Mouse (Mus musculus) kidney, embryonic 15.5 days (tissue): Measurements from ENCODE around the gene Samsn1. TPM values are rescaled to one million over a fixed set of nuclear protein-coding genes. Genes with fewer than 3 reads are reported as not detected.

ENCODE experiments used
- ATAC-seq: fragments of 200-750 bp; cut with Nextera tagmentation; replicated peaks from 2 replicates; pipeline ENCODE4 v1.8.0; 2017; ENCODE audit warnings: moderate TSS enrichment; ENCODE audit not compliant: low FRiP score
- H3K27ac ChIP-seq: fragments of 300-500 bp; sonication (generic); 2 replicates; pipeline ENCODE4 v1.5.1; 2015; ENCODE audit warnings: mild to moderate bottlenecking, inconsistent platforms
- H3K27me3 ChIP-seq: fragments of 300-500 bp; sonication (generic); 2 replicates; pipeline ENCODE4 v1.6.1; 2015; ENCODE audit warnings: inconsistent platforms
- H3K36me3 ChIP-seq: fragments of 300-500 bp; sonication (generic); 2 replicates; pipeline ENCODE4 v1.6.1; 2015; ENCODE audit warnings: inconsistent platforms
- H3K4me1 ChIP-seq: fragments of 300-500 bp; sonication (generic); 2 replicates; pipeline ENCODE4 v1.6.1; 2015; ENCODE audit warnings: inconsistent platforms
- H3K4me2 ChIP-seq: fragments of 300-500 bp; sonication (generic); 2 replicates; pipeline ENCODE4 v1.6.1; 2015; ENCODE audit warnings: moderate library complexity, mild to moderate bottlenecking, inconsistent platforms
- H3K4me3 ChIP-seq: fragments of 300-500 bp; sonication (generic); replicated peaks from 2 replicates; pipeline ENCODE4 v1.5.1; 2015; ENCODE audit warnings: mild to moderate bottlenecking, inconsistent platforms
- H3K9ac ChIP-seq: fragments of 300-500 bp; sonication (generic); 2 replicates; pipeline ENCODE4 v1.6.1; 2015; ENCODE audit warnings: mild to moderate bottlenecking, inconsistent platforms
- H3K9me3 ChIP-seq: fragments of 300-500 bp; sonication (generic); replicated peaks from 2 replicates; pipeline ENCODE4 v1.6.1; 2016; ENCODE audit warnings: inconsistent platforms
- WGBS: fragments of 180-500 bp; shearing (Covaris S2); methylation state at CpG from one replicate; pipeline ENCODE4 v1.1.7; 2015; ENCODE audit warnings: mixed read lengths; 5-methylcytosine and 5-hydroxymethylcytosine counted together
- polyA plus RNA-seq: library from polyadenylated mRNA; unstranded; fragments of >200 nt; fragmentation: Nextera tagmentation; extraction: Ambion mirVana; gene quantifications from 2 replicates; pipeline ENCODE4 v1.2.1, GENCODE M21; 2015

Samsn1 gene
- polyA plus RNA-seq, 1 experiment from 2014 or later, result 3.5 TPM

GRCm38 (mm10) chr16:75865505-75865904 is 156.6 kb downstream of the Samsn1 start:
- Histone ChIP-seq H3K4me3 (no peak overlapping the region), H3K4me2 (no peak overlapping the region), H3K9ac (no peak overlapping the region), H3K27me3 (no peaks in the 10 kb centered on the region), H3K36me3 (no peaks in the 10 kb centered on the region), H3K27ac (no peak overlapping the region), H3K9me3 (no peaks in the 10 kb centered on the region), H3K4me1 (0 out of 2 replicates have a peak, but pooled peaks cover 3% of the 10 kb centered on the region)
- no peak for ATAC-seq
- WGBS, result 86% methylated on average over 6 of the region's 6 CpGs

DNA sequence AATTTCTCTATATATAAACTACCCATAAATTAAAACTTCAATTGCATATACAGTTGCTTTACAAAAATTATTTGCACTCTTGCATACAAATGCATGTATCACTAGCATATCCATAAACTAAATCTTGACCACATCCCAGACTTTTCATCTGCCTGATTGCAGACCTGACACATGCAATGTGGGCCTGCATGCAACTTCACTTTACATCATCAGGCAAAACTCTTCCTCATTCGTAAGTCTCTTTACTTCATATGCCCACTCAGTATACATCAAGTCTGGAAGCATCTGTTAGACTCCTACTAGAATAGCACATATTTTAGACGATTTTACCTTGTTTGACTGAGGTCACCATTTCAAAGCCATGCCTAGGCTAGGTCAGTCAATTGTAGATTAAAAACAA is 157.4 kb downstream of the Samsn1 start:
- WGBS, result 77% methylated on average over 2 of the region's 2 CpGs
- H3K9me3 ChIP-seq, result no peaks in the 10 kb centered on the region
- H3K4me2 ChIP-seq, result no peak overlapping the region
- no peaks in the 10 kb centered on the region for H3K36me3 ChIP-seq
- no peak overlapping the region for H3K27ac ChIP-seq
- 0 out of 2 replicates have a peak, but pooled peaks cover 3% of the 10 kb centered on the region for H3K4me1 ChIP-seq
- no peaks in the 10 kb centered on the region for H3K27me3 ChIP-seq
- no peak overlapping the region for H3K4me3 ChIP-seq
- ATAC-seq, result no peak
- H3K9ac ChIP-seq, result no peak overlapping the region

DNA sequence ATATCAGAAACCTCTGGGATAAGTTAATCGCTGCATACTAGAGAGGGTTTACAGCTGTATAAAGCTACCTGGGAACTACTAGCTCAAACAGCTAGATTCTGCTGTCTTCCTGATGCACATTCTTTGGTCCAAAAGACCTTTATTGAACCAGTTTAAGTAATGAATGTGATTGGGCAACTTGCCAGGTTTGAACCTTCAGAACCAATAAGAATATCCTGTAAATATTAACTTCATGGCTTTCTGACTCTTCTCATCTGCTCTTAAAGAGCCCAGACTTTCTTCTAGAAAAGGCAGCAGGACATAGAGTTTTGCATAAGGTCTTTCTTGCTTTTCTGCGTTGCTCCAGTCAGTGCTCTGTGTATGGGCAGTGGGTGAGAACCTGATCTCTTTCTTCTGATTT is 165.7 kb downstream of the Samsn1 start:
- 62% methylated on average over 2 of the region's 2 CpGs for WGBS

DNA sequence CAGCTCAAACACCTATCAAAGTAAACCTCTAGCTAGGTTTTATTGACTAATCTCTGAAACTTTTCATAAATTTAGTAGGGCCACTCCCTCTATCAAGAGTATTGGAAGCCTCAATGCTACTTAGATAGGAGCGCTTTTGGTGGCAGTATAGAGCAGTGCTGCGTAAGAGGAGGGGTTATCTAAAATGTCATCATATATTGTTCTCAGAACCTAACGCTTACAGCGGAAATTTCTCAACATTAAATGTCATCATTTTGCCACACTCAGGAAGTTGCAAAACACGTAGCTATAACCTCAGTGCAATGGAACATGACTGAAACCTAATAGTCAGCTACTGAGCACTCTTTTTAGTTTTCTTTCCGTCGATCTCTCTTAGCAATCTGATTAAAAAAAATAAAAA is 166.7 kb downstream of the Samsn1 start:
- H3K36me3 ChIP-seq, result no peaks in the 10 kb centered on the region
- H3K4me3 ChIP-seq, result no peak overlapping the region
- no peaks in the 10 kb centered on the region for H3K27me3 ChIP-seq
- no peak overlapping the region for H3K4me2 ChIP-seq
- H3K27ac ChIP-seq, result no peak overlapping the region
- H3K4me1 ChIP-seq, result no peaks in the 10 kb centered on the region
- 50% methylated on average over 7 of the region's 7 CpGs for WGBS
- H3K9me3 ChIP-seq, result no peaks in the 10 kb centered on the region
- H3K9ac ChIP-seq, result no peak overlapping the region
- 0 out of 2 replicates have a peak, but pooled peaks have one; percentile 29 for ATAC-seq

More for the DNA sequence above, 165.7 kb downstream of the Samsn1 start:
- H3K27me3 ChIP-seq, result no peaks in the 10 kb centered on the region
- H3K4me1 ChIP-seq, result no peaks in the 10 kb centered on the region
- H3K4me3 ChIP-seq, result no peak overlapping the region
- H3K4me2 ChIP-seq, result no peak overlapping the region
- no peaks in the 10 kb centered on the region for H3K36me3 ChIP-seq
- H3K9me3 ChIP-seq, result no peaks in the 10 kb centered on the region
- no peak overlapping the region for H3K9ac ChIP-seq
- ATAC-seq, result no peak
- H3K27ac ChIP-seq, result no peak overlapping the region

DNA sequence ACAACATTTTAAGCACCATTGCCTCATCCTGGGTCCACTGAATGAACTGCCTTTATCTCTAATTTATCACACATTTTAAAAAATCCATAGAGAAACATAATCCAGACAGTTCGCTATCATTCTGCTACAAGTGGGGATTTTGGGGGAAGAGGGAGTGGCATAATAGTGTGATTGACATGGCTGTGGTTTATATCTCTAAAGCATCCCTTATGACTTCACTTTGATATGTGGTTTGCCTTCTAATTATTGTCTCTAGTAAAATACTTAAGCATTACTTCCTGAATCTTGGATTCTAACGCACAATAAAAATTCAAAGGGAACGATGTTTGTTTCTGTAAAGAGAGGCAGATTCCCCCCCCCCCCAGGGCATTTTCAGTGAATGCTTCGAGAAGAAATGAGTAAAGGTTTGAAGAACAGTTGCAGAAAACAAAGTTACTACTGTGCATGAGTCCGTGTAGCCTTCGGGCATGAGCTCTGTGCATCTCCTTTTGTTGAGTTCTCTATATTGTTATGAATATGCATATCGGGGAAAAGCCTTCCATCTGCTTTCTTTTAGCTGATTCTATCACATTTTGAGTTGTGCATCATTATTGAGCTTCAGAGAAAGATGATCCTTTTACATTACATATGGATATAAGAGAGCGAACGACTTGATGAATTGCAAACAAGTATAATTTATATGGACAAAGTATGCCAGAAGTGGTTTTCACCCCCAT is 168.4 kb downstream of the Samsn1 start:
- H3K4me2 ChIP-seq, result no peak overlapping the region
- H3K27ac ChIP-seq, result no peak overlapping the region
- H3K27me3 ChIP-seq, result no peaks in the 10 kb centered on the region
- ATAC-seq, result no peak
- no peaks in the 10 kb centered on the region for H3K36me3 ChIP-seq
- H3K9me3 ChIP-seq, result no peaks in the 10 kb centered on the region
- WGBS, result 89% methylated on average over 9 of the region's 9 CpGs
- no peaks in the 10 kb centered on the region for H3K4me1 ChIP-seq
- no peak overlapping the region for H3K4me3 ChIP-seq
- H3K9ac ChIP-seq, result no peak overlapping the region

- H3K36me3 ChIP-seq, result no peaks in the 10 kb centered on the region
- H3K9ac ChIP-seq, result no peak overlapping the region
- H3K9me3 ChIP-seq, result no peaks in the 10 kb centered on the region
- H3K4me3 ChIP-seq, result no peak overlapping the region
- H3K4me1 ChIP-seq, result no peaks in the 10 kb centered on the region
- no peak overlapping the region for H3K4me2 ChIP-seq
- no peak overlapping the region for H3K27ac ChIP-seq
- H3K27me3 ChIP-seq, result no peaks in the 10 kb centered on the region
- ATAC-seq, result no peak
- WGBS, result 57% methylated on average over 2 of the region's 2 CpGs
These were observed 169.6 kb downstream of the Samsn1 start for GRCm38 (mm10) chr16:75852485-75852884.

- peak overlapping the region; percentile 28; the same call in 1 of the 2 replicates for H3K27ac ChIP-seq
- no peaks in the 10 kb centered on the region for H3K4me1 ChIP-seq
- H3K27me3 ChIP-seq, result no peaks in the 10 kb centered on the region
- no peaks in the 10 kb centered on the region for H3K36me3 ChIP-seq
- ATAC-seq, result peak; percentile 58
- H3K4me3 ChIP-seq, result no peak overlapping the region
- 74% methylated on average over 6 of the region's 6 CpGs for WGBS
- H3K4me2 ChIP-seq, result 0 out of 2 replicates have a peak overlapping the region, but pooled peaks have one; percentile 3
- no peaks in the 10 kb centered on the region for H3K9me3 ChIP-seq
- H3K9ac ChIP-seq, result no peak overlapping the region
These were observed 173.0 kb downstream of the Samsn1 start for GRCm38 (mm10) chr16:75849039-75849438.

DNA sequence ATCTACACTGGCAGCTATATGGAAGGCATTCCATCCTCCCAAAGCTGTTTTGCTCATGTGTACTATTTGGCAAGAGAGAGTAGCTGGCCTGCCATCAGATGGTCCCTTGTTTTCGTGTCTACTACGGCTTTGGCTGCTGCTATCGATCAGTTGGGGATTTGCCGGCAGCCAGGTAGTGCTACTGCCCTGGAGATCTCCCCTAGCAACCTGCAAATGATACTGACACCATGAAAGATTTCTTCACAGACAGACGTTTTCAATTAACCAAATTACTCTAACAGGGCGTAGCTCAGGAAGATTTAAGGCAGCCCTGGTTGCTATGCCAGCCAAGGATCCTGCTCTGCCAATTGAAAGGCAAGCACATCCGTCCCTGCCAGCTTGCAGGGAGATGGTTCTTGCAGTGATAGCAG is 178.4 kb downstream of the Samsn1 start:
- H3K9ac ChIP-seq, result no peak overlapping the region
- no peaks in the 10 kb centered on the region for H3K9me3 ChIP-seq
- no peaks in the 10 kb centered on the region for H3K36me3 ChIP-seq
- WGBS, result 71% methylated on average over 7 of the region's 7 CpGs
- no peaks in the 10 kb centered on the region for H3K27me3 ChIP-seq
- no peak overlapping the region for H3K4me2 ChIP-seq
- H3K4me1 ChIP-seq, result no peaks in the 10 kb centered on the region
- no peak overlapping the region for H3K4me3 ChIP-seq
- no peak overlapping the region for H3K27ac ChIP-seq
- ATAC-seq, result no peak

- Histone ChIP-seq H3K4me2 (no peak overlapping the region), H3K9me3 (no peaks in the 10 kb centered on the region), H3K4me1 (no peaks in the 10 kb centered on the region), H3K4me3 (no peak overlapping the region), H3K36me3 (no peaks in the 10 kb centered on the region), H3K9ac (no peak overlapping the region), H3K27ac (no peak overlapping the region), H3K27me3 (no peaks in the 10 kb centered on the region)
- ATAC-seq, result no peak
- WGBS, result 93% methylated on average over 9 of the region's 9 CpGs
These were observed 179.1 kb downstream of the Samsn1 start for GRCm38 (mm10) chr16:75843031-75843430.

DNA sequence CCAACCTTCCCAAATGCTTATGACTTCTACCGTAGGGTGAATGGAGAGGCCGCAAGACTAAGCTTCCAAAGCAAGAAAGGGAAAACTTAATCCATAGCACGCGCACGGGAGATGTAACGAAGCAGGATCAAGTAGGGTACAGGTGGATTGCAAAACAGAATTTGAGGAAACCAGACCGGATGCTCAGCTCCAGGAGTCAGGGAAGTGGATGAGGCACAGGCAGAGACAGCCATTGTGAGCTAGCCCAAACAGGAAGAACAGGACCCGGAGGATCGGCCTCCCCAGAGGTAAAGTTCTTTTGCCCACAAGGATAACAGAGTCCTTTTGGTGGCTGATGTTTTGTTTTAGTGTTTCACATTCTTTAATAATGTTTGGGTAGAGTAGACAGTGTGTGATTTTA is 179.5 kb downstream of the Samsn1 start:
- H3K4me1 ChIP-seq, result no peaks in the 10 kb centered on the region
- no peak overlapping the region for H3K4me2 ChIP-seq
- no peaks in the 10 kb centered on the region for H3K27me3 ChIP-seq
- H3K9me3 ChIP-seq, result no peaks in the 10 kb centered on the region
- no peak for ATAC-seq
- no peak overlapping the region for H3K9ac ChIP-seq
- no peak overlapping the region for H3K4me3 ChIP-seq
- no peak overlapping the region for H3K27ac ChIP-seq
- no peaks in the 10 kb centered on the region for H3K36me3 ChIP-seq
- WGBS, result 86% methylated on average over 9 of the region's 9 CpGs

DNA sequence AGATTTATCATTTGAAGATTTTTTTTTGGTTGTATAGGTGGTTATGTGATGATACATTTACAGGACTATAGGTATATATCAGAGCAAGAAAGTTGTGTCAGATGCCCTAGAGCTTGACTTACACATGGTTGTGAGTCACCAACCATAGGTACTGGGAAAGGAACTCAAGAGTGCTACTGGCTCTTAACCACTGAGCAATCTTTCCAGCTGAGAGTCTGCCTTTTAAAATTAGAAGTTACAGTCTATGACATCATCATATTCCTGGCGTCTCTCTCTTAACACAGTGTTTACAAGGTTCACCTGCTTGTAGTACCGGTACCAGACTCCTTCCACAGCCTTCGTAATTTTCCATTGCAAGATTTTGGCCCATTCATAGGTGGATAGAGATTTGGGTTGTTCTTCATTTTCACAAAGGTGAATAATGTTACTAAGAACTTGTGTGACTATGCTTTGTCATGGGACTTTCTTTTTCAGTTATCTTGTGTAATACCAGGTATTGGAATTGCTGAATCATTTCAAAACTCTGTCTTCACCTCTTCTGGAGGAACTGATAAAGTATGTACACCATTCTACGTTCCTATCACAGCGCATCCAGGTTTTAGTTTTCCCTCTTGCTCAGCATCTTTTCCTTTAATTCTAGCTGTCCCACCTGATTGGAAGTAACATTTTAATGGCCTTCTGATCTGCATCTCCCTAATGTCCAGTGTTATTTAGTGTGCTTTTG is 184.2 kb downstream of the Samsn1 start:
- Histone ChIP-seq H3K36me3 (no peaks in the 10 kb centered on the region), H3K9ac (no peak overlapping the region), H3K27me3 (no peaks in the 10 kb centered on the region), H3K9me3 (no peaks in the 10 kb centered on the region), H3K4me2 (no peak overlapping the region), H3K4me3 (no peak overlapping the region), H3K4me1 (no peaks in the 10 kb centered on the region), H3K27ac (no peak overlapping the region)
- ATAC-seq, result peak; percentile 70; the same call in 1 of the 2 replicates
- WGBS, result 92% methylated on average over 5 of the region's 5 CpGs

DNA sequence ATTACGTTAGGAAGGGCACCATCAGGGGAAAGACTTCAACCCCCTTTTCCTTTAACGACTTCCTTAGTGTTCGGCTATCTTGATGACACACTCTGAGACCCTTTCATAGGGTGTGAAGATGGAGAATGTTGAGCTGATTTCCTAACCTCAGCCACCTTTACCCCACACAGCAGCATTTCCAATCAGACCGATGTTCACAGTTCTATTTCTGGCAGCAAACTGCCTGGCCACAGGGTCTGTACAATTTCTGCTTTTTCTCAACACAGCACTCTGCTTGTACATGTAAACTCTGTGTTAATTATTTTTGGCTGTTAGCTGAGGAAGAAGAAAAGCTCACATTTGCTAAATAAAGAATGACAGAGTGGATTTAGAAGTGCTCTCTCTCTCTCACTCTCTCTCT is 190.7 kb downstream of the Samsn1 start:
- no peaks in the 10 kb centered on the region for H3K4me1 ChIP-seq
- no peaks in the 10 kb centered on the region for H3K36me3 ChIP-seq
- 57% methylated on average over 4 of the region's 4 CpGs for WGBS
- H3K9me3 ChIP-seq, result no peaks in the 10 kb centered on the region
- H3K27me3 ChIP-seq, result no peaks in the 10 kb centered on the region
- H3K9ac ChIP-seq, result no peak overlapping the region
- no peak overlapping the region for H3K4me2 ChIP-seq
- no peak for ATAC-seq
- H3K4me3 ChIP-seq, result no peak overlapping the region
- H3K27ac ChIP-seq, result no peak overlapping the region
